Mouse (Mus musculus) CD4-positive, CD25-positive, alpha-beta regulatory T cell, adult 2 months (primary cell): ENCODE measurements at regions not wholly inside any gene's neighbourhood (a gene's known extent, or its start where the extent isn't known, plus 50 kb on each side); places are given as distances from the start of the nearest gene placed in this dataset.

Experiments
- DNase-seq: peaks from one replicate; pipeline ENCODE4 v3.0.0-alpha.2; 2012; ENCODE audit warnings: low read depth, low spot score

DNA sequence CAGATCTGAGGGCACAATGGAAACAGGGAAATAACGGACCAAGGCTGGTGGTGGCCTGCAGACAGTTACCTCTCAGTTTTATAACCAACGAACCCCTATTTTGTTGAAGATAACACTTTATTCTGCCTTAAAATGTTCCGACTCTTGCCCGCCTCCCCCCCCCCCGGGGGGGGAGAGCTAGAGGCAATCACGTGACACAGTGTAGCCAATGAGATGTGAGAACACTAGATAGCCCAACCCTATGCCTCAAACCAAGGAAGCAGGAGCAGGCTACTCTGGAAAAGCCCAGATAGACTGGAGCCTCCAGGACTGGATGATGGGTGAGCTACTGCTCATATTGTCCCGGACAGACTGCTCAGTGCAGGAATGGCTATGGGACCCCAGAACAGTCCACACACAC lies 272.9 kb downstream of the Ptpru start:
- no peak for DNase-seq

DNA sequence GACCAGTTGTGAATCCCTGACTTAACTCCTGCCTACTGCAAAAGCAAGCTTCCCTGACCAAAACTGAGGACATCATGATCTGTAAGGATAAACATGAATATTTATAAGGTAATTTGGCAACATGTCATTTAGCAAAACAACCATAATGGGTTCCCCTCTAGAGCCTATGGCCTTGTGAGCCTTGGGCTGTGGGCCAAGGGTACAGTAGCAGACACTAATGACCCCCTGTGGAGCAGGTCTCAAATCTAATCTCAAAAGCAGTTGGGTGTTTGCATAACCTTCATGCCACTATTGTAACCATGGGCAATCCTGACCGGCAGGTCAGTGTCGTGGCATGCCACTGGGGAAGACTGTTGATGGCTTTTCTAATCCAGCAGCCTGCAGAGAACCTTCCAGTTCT lies 270.8 kb downstream of the Ptpru start:
- DNase-seq = no peak

DNA sequence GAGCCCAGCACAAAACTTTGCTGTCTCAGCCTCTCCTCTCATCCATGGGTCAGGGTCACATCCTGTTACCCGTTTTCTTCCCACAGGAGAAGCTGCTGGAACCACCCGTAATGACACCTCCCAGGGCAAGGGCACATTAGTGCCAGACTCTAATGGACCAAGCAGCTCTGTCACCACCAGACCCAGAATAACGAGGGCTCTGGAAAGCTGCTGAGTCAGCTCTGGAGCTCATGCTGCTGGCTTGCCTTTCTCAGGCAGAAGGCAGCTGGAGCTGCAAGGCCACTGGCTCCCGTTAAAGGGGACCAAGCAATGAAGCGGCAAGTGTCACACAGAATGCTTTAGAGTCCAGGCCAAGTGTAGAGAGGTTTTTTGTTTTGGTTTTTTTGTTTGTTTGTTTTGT lies 268.9 kb downstream of the Ptpru start:
- DNase-seq = no peak

DNA sequence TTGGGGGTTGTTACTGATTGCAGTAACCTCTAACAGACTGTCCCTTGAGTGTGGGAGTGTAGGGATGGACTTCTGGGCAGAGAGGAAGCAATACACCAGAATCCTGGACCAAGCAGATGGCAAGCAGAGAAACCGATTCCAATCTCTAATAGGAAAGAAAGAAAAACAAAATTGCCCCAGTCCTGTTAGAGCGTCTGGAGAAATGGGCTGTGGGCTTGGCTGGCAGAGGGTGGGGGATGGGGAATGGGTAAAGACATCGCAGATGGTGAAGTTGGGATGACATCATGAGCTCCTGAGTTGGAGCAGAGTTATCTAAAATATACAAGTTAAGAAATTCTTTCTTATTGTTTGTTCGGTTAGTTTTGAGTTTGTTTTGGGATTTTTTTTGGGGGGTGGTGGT lies 260.5 kb downstream of the Ptpru start:
- DNase-seq = no peak

DNA sequence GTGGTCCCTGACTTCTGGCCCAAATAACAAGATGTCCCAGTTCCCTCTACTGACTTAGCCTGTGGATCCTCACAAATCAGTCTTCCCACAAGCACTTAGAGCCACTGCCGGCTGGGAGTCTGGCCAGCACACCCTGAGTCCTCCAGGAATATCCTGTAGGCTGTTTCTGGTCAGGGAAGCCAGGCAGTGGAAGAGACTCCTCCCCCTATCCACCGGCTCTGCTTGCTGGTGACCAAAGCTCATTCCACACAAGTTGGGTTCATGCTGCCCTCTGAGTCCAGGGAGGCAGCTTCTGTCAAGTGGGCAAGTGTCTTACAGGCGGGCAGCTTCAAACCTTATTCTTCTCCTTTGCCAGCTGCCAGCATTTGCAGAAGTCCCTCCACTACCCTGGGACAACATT lies 252.1 kb downstream of the Ptpru start:
- DNase-seq = no peak

DNA sequence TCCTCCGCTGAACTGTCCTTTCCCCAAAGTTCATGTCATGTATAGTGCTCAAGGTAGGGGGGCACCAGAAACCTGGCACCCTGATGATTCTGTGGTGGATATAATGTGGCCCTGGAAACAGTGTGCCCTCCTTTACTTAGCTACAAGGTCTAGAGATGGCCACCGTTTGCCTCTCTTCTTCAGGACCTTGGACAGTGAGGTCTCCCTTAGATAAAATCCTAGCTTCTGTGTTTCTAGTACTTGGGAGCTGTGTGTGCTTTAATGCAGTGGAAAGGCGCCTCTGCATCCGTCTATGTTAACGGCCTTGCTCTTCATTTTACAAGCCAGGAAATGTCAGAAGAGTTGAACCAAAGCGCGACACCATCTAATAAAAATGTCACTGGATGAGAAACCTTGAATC lies 250.6 kb downstream of the Ptpru start:
- DNase-seq = no peak

DNA sequence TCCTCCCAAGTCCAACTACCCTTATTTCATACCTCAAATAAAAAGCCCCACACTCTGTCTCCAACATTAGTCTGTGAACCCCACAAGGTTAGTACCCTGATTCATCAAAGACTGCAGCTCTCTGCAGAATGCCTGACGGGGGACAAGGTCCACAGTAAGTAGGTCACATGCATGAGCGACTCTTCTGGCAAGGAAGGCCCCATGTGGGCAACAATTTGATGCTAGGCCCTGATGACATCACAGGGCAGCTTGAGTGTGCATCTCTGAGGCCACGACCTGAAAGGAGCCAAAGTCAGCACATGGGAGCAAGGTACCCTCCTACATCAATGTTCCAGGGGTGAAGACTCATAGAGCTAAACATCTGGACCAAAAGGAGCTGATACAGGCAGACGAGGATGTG lies 248.0 kb downstream of the Ptpru start:
- no peak for DNase-seq

DNA sequence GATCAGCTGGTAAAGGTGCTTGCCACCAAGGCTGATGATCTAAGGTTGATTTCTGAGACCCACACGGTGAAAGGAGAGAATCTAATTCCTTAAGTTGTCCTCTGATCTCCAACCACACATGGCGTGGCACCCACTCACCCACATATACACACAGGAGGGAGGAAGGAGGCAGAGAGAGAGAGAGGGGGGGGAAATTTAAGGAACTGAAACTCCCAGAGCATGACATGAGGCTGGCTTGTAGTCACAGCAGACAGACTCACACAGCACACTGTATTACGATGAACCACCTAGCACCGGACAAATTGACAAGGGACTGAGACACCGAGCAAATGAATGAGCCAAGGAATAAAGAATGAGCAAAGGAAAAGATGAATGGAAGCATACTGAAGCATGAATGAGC lies 246.6 kb downstream of the Ptpru start:
- DNase-seq = no peak

DNA sequence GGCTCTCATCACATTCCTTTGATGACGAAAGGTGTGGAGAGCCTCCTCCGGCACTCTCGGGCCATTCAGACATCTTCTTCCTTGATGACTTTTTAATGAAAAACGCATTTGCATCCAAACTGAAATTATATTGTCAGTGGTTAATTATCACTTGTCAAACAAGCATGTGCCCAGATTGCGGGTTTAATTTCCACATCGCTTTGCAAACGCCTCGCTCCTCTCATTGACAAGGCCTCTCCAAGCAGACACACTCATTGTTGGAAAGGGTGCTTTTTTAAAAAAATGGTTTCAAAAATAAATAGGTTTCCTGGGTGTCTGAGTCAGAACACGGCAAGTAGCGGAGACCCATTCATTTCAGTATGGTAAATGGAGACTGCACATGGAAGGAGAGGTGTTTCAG lies 240.1 kb downstream of the Ptpru start:
- DNase-seq = no peak

DNA sequence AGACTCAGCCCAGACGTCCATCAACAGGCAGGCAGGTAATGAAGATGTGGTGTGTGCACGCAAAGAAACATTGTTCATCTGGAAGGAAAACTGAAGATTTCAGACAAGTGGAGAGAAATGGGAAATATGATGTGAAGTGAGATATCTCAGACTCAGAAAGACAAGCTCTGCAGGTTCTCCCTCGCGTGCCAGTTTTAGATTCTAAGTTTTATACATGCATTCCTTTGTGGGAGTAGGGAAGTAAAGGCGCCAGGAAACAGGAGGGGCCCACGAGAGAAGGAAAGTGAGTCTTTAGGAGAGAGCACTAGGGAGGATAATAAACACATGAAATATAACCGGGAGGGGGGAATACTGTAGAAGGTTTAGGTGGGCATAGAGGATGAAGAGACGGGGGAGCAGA lies 223.7 kb downstream of the Ptpru start:
- DNase-seq = no peak

DNA sequence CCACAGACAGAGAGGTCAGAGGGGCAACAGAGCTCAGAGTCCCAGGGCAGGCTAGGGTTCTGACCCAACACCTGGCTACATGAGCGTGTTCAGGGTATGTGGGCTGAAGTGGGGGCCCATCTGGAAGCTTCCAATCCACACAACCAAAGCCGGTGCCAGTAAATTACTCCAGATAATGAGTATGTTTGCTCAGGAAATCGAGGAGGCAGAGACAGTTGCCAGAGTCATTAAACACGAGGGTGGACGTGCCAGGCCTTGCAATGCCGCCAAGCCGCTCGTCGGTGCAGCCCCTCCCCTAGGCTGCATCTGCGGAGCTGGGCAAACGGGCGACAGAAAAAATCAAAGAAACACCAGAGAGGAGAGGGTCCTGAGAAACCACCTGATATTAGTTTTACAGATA lies 222.5 kb downstream of the Ptpru start:
- no peak for DNase-seq

DNA sequence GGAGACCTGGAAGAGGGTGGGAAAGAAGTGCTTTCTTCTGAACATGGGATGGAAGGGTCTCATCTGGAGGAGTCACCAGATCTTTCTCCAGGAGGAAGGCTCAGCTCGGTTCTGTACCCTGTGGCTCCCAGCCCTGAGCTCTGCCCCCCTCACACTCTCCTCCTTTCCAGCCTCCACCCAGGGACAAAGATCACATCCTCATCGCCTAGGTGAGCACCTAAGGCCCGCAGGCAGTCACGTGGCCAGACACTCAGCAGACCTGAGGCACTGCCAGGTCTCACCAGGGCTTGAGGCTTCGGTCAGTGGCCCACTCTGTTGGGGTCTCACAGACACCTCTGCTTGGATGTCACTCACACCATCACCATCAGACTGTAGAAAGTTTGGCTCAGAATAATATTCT lies 200.0 kb downstream of the Ptpru start:
- DNase-seq = no peak

DNA sequence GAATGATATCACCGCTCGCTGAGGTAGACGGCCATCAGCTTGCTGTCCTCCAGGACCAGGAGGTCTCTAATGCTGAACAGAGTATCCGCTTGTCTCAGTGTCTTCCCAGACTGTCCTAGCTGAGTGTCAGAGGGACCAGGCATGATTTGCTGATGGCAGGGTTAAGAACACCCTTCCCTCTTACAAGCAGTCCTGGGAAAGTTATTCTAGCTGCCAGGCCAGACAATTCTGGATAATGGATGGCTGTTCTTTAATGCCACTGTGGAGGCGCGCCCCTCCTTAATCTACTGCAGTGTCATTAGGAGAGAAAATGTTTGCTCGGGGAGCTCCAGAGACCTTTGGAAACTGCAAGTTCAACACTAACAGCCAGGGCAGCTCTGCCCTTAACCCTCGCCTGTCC lies 182.1 kb downstream of the Ptpru start:
- DNase-seq = no peak

DNA sequence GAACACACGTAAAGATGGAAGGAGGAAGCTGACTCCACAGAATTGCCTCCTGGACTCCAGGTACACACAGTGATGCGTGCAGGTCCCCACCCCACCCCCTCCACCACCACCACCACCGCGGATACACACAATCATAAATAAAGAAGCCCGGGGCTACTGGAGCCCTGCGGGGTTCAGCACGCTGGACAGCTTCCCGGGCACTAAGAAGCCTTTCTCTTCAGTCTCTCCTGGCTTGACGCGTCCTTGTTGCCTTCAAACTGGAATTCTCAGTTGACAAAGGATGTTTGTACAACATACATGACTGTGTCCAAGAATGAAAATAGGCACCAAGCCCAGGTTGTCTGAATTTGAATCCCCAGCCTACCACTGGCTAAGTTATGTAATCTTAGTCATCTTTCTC lies 180.2 kb downstream of the Ptpru start:
- DNase-seq = no peak

DNA sequence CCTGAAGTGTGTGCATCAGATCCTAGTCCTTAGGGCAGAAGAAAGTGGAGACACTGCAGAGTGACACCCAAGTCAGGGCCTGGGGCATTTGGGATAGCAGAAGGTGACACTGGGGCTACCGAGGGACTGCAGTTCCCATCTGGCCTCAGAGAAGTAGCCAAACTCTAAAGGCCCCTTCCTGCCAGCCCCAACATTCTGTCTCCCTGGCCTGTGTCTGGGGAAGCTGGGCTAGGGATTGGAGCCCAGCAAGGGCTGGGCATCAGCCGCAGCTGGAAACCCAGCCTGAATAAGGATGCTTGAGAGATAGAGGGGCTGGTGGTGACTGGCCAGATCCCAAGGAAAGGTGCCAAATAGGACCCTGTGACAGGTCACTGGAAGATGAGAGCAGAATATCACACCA lies 177.2 kb downstream of the Ptpru start:
- DNase-seq = no peak

DNA sequence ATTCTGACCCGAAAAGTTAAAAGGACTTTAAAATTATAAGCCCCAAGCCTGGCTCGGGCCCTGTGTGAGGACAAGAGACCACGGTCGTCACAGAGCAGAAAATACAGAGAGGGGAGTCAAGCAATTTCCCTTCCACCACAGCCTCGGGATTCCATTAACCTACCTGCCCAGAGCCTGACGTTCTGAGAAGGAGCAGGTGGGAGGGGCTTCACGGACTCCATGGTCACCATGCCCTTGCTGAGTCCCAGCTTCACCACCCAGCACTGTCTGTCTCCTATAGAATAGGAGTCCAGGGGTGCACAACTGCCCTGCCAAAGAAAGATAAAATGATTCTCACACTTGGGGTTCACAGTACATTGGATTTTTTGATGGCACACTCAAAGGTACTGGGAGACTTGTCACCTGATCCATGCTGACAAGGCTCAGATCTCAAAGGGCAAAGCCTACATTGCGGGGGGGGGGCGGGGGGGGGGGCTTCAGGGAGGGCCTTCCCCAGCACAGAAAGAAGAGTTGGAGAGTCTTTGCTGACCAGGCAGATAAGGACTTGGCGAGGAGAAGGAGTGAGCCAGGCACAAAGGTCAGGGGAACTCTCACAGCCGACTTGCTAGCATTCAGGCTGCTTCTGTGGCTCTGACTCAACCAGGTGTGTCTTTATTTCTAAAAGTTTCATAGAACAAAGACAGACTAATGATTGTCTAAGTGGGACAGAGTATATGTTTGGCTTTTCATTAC lies 166.1 kb downstream of the Ptpru start:
- no peak for DNase-seq

DNA sequence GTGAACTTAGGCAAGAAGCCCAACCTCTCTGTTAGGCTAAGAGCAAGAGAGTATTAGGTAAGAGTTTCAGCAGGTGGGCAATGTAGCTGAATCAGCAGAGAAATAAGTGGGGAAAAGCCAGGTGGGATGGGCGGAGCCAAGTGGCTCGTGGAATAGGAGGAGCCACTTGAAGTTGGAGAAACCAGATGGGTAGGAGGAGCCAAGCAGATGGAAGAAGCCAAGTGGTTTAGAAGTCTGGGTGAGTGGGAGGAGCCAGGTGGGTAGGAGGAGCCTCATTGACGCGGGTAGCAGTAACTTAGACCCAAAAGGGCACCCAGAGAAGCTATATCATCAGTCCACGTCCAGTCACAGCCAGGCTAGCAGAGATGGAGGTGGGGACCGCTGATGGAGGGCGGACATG lies 160.1 kb downstream of the Ptpru start:
- no peak for DNase-seq

DNA sequence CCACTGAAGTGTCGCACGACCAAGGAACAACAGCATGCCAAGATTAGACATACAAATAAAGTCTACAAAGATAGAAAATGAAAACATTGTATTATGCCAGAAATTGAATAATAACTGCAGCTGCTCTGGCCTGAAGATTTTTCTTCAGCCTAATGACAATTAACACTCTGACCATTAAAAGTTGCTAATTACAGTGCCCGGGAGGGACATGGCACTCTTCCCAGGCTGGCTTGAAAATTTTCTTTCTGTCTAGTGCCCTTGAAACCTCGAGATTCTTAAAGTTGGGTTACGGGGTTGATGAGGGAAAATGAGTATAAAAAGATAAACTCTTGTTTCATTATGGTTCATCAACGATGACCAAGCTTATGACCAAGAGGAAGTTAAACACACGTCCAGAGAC lies 154.9 kb downstream of the Ptpru start:
- DNase-seq = no peak

DNA sequence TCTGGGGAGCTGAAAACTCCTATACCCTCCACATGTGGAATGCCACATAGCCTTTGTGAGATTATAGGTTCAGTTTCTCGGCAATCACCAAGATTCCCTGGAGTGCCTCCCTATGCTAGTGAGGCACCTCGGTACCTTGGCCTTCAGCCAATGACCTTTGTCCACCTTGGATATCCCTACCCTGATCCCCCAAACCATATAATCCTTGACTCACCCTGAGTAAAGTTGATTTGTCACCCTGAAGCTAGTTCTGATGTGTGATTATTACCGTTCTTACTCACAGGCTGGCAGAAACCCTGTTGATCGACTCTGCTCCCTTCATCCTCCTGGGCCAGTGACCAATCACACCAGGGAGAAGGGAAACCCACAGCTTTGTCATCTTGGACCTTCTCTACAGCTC lies 152.5 kb downstream of the Ptpru start:
- DNase-seq = no peak

DNA sequence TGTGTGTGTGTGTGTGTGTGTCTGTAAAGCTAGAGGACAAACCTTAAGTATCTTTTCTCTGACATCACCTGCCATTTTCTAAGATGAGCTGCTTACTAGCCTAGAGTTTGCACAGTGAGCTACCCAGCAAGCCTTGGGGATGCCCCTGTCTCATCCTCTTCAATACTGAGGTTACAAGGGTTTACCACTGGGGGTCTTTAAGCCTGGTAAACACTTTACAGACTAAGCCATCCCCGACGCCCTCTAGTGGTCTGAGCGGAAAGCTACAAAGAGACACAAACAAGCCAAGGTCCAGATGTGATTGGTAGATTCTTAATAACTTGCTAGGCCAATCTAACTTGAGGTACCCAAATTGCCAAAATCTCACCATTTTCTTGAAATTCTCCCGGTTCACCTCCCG lies 143.9 kb downstream of the Ptpru start:
- peak; percentile 39 for DNase-seq

DNA sequence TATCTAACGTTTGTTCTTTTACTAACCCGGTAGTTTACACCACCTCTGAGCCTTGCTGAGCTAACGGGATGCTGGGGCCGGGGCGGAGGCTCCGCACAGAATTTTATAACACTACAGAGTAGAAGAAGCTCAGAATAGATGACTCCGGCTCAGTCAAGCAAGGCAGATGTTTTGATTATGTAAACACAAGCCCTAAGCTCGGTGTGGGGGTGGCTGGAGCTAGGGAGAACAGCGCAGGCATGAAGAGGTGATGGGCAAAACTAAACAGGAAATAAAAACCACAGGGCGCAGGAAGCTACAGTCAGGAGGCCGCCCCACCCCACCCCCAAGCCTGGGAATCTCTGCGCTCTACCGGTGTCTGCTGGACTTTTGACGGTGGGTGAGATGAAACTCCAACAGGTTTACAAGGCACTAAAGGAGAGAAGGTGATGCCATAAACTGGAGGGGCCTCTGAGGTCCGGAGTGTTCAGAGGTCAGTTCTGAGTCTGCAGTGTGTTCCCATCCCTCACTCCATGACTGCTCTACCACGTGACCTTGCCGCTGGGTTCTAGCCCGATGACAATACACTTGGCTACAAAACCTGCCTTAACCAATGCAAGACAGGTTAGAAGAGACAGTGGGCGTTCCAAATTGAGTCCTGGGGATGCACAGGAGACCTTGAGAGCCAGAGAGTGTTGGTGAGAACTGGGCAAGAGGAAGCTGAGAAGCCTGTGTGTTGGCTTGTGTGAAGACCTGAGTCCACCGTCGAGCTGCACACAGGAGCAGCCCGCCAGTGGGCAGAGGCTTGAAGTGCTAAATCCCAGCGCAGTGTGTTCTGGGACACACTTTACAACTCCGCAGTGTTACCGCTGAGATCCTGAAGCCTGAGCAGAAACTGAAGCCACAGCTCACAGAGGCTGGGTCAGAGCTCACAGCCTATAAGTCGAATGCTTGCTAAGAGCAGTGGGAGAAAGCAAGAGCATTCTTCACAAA lies 141.9 kb downstream of the Ptpru start:
- peak; percentile 6 for DNase-seq
